Mouse (Mus musculus) T-helper 2 cell (primary cell): ENCODE results near the gene I830077J02Rik.

Experiments used
- in situ Hi-C: fragments of 300-600 bp; cut with MboI, MseI; formaldehyde crosslinking; loops from one replicate; pipeline ENCODE4 v1.15.1; 2025; ENCODE audit warnings: high pct_unique_total_duplicates

I830077J02Rik gene

DNA sequence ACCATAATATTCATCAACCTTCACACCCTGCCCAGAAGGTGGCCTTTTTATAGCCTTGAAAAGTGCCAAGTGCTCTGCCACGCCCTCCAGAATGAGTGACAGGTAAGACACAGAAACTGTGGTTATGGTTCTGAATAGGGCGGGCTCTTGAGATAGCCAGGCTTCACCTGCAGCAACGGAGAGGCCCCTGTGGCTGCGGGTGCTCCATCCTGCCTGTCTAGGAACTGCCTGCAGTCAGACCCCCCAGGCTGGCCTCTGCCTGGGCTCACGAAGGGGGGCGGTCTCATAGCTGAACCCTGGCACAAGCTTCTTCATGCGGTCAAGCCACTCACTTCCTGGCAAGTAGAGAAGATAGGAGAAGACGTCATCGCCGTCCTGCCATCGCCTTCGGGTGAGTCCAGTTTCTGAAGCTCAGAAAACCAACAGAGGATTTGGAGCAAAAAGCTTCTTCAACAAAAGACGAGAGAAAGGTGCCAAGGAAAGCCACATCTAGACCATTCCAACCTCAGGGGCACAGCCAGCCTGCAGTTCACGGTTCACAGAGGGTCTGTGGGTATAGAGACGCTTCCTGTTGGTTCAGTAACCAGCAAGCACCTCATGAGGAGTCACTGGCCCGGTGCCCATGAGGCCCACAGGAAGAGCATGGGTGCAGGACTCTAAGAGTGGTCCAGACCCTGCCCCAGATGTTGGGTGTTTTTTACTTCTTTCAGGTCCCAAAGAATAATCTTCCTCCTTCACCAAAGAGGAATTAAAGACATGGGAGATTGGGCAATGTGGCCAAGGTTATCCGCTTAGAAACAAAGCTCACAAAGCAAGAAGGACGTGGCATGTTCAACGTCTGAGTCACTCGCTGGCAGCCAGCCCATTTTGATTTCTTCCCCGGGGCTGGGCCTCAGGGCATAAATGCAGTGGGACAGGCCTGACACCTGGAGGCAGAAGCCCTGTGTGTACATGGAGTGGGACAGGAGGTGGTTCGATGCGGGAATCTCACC lies 37.6 kb downstream of the I830077J02Rik start:
- in situ Hi-C loops: loop anchor here (5.0 to 10.0 kb wide), 3 partner anchors 123 to 880 kb away; no protein-coding TSS in a partner anchor

DNA sequence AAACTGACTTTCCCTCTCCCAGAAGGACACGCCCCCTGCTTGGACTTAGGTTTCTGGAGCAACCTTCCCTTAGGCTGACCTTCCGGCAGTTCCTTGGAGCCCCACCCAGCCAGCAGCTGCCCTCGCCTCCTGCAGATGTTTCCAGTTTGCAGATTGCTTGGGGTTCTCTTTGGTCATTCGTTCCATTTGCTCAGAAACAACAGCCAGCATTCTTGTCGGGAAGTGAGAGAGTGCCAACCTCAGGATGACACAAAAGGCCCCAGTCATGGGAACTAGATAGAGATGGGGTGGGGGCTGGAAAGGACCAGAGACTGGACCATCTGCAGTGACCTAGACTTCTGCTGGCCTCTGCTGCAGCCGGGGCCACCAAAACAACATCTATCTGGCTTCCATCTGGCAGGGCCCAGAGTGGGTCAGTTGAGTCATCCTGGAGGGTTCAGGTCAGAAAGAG lies 38.5 kb downstream of the I830077J02Rik start:
- in situ Hi-C loops: loop anchor here (10.0 kb wide), 1 partner anchor 881 kb away; no protein-coding TSS in a partner anchor

DNA sequence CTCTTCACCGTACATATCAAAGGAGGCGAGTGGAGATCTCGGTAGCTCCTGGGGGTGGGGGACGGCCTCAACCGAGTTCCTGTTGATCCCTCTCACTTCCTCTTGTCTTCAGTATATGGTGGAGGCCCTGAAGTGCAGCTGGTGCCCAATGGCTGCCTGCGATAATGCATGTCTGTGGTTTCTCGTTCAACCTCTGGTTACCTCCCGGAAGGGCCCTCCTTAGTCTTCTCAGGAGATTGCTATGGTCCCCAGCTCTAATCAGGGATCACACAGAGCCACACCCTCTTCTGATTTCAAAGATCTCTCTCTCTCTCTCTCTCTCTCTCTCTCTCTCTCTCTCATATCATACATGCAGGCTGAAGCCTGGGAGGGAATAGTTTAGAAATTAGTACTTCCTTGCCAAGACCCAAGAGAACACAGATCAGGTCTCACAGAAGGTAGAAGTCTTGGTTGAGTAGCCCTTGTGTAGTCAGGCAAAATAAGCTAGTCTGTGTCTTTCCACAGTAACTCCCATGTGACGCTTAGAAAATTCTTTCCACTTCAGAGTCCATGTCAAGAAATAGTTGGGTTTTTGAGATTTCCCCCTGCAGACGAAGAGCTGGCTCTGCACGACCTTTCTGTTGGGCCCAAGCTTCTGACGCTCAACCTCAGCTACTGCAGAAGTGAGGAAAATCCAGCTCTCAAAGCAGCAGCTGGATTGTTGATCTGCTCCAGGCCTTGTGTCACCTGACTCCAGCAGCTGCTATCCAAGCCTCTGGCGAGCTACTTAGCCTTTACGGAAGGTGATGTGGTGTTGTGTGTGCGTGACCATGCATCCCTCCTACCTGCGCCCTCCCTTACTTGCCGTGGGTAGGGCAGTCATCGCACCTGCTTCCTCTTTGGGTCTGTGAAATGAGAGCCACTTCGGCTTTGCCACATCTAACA lies 39.6 kb downstream of the I830077J02Rik start:
- in situ Hi-C loops: loop anchor here (10.0 kb wide), 1 partner anchor 882 kb away; no protein-coding TSS in a partner anchor

DNA sequence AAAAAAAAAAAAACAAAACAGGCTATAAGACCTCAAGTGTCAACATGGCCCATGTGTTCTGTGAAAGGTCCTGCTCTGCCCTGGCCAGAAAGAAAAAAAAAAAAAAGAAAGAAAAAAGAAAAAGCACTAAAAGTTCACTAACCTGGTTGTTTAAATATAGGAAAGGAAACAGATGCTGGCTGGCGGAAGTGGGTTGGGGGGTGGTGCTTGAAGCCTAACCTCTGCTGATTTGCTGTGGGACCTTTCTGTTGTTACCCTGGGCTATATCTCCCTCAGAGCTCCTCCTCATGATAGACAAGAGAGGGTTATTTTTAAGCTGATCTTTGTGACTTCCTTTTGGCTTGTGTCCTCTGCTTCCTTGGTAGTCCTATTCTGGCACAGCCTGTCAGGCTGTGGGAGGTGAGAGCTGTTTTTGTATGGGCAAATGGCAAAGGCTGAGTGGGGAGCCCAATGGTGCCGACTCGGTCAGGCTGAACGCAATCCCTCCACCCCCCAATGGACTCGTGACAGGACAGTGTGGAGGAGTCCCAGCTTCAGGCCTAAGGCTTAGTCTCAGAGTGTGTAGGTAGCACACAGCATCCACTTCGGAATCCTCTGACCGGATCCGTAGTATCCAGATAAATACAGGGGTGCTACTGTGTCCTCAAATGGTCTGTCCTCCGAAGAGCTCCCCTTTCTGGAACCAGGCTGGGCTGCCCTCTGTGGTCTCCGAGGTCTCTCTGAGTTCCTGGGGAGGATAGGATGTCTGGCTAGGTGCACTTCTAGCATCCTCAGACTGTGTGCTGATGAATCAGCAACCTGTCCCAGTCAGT lies 40.5 kb downstream of the I830077J02Rik start:
- in situ Hi-C loops: loop anchor here (10.0 kb wide), 1 partner anchor 883 kb away; no protein-coding TSS in a partner anchor

- in situ Hi-C loops: loop anchor here (10.0 kb wide), 1 partner anchor 884 kb away; no protein-coding TSS in a partner anchor
Observed at GRCm38 (mm10) chr3:105891141-105891540, 41.3 kb downstream of the I830077J02Rik start.

- in situ Hi-C loops: loop anchor here (10.0 kb wide), 1 partner anchor 885 kb away; no protein-coding TSS in a partner anchor
Observed at GRCm38 (mm10) chr3:105890220-105890619, 42.2 kb downstream of the I830077J02Rik start.

DNA sequence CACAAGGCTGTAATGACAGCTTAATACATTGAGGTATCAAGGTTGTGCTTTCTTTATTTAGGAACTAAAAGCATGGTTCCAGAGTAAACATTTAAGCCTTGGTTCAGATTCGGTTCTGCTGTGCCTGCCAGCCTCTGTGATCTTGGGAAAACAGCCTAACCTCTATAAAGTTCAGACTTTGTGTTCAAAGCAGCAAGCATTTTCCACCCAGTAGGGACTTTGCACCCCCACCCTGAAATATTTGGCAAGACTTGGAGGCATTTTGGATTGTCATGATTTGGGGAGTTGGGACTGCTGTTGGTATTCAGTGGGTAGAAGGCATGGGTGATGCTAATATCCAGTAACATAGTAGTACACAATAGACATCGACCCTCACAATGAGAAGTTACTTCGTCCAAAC lies 43.5 kb downstream of the I830077J02Rik start:
- in situ Hi-C loops: no loop called here

GRCm38 (mm10) chr3:105883111-105883510 lies 49.4 kb downstream of the I830077J02Rik start:
- in situ Hi-C loops: no loop called here

- in situ Hi-C loops: no loop called here
Observed at GRCm38 (mm10) chr3:105882105-105882504, 50.4 kb downstream of the I830077J02Rik start.

GRCm38 (mm10) chr3:105880419-105880818 lies 52.0 kb downstream of the I830077J02Rik start:
- in situ Hi-C loops: no loop called here

- in situ Hi-C loops: no loop called here
Observed at GRCm38 (mm10) chr3:105878751-105879150, 53.7 kb downstream of the I830077J02Rik start.

GRCm38 (mm10) chr3:105877919-105878318 lies 54.5 kb downstream of the I830077J02Rik start:
- in situ Hi-C loops: no loop called here

DNA sequence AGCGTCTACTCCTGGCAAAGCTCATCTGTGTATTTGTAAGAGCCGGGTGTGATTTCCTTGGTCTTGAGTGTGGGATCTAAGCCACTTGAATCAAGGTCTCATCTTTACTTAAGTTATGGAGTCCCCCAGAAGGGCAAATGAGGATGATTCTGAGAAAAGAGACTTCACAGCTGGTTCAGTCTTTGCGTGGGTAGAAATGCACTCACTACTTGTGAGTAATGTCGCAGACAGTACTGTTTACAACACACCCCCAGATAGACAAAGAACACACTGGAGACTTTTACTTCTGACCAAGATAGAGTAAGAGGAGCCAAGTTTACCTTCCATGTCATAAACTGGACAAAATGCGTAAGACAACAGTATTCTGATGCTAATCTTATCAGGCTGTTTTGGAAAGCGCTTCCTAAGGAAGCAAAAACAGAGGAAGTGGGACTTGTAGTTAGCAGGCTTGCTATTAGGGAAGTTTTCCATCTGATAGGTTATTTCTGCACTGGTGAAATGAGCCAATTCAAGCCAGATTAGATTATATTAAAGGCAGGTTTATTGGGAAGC lies 55.1 kb downstream of the I830077J02Rik start:
- in situ Hi-C loops: no loop called here

DNA sequence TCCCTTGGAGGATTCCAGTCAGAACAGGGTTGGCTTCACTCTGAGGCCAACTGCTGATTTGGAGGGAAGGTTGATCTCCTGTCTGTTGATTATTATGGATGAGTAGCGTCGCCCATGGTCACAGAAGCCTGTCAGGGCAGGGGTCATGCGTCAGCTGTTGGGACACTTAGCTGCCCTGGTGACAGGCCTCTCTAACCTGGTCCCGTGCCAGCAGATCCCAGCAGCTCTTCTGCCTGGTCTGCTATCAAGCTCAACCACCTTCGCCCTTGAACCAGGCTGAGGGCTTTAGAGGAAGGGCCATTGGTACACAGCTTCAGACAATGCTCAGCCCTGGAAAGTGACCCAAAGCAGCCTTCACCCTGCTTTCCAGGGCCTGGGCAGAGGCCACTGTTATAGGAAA lies 56.4 kb downstream of the I830077J02Rik start:
- in situ Hi-C loops: no loop called here
